Mouse (Mus musculus) thymus, adult 2 months (tissue): Measurements from ENCODE around the gene Macrod1.

Experiments
- CTCF ChIP-seq: fragments of 200-500 bp; IDR thresholded peaks from 2 replicates; pipeline ENCODE4 v1.5.1; 2012; ENCODE audit warnings: mild to moderate bottlenecking, control low read depth, low read length, moderate library complexity, borderline replicate concordance; ENCODE audit not compliant: control insufficient read depth, poor library complexity, insufficient read depth; ENCODE audit errors: extremely low read depth
- POLR2A ChIP-seq: fragments of 200-500 bp; IDR thresholded peaks from 2 replicates; pipeline ENCODE4 v1.6.1; 2012; ENCODE audit warnings: mild to moderate bottlenecking, low read length, control low read depth, moderate library complexity; ENCODE audit not compliant: control insufficient read depth, poor library complexity, insufficient read depth; ENCODE audit errors: extremely low read depth

GRCm38 (mm10) chr19:7044706-7045105, 11.9 kb upstream of the Macrod1 start:
- TF ChIP-seq CTCF (no peak), POLR2A (no peak)
